Mouse (Mus musculus) MEL (cell line): Measurements from ENCODE around the gene Sds. TPM values are rescaled to one million over a fixed set of nuclear protein-coding genes. Genes with fewer than 3 reads are reported as not detected.

Source experiments
- DNase-seq: peaks from one replicate; pipeline ENCODE4 v3.0.0; 2011; ENCODE audit warnings: low read depth, low spot score
- H3K27ac ChIP-seq: 2 replicates; pipeline ENCODE4 v1.5.1; 2012; ENCODE audit warnings: low read depth, mild to moderate bottlenecking, control low read depth, low read length, moderate library complexity; ENCODE audit not compliant: control insufficient read depth
- H3K27me3 ChIP-seq, 2 experiments: fragments of 150-350 bp in 1 of 2; sonication (generic) in 1 of 2; 2 replicates each; pipeline ENCODE4 v1.6.1; 2012; ENCODE audit warnings: low read length in 2 of 2, mild to moderate bottlenecking in 2 of 2, improper control_type of control experiment in 1 of 2, moderate library complexity in 1 of 2; ENCODE audit not compliant: insufficient read depth in 2 of 2, control insufficient read depth in 1 of 2
- H3K36me3 ChIP-seq, 2 experiments: 2 replicates each; pipeline ENCODE4 v1.6.1; 2012 to 2014; ENCODE audit warnings: low read length in 2 of 2, improper control_type of control experiment in 1 of 2, inconsistent platforms in 1 of 2, mild to moderate bottlenecking in 1 of 2; ENCODE audit not compliant: insufficient read depth in 2 of 2, control insufficient read depth in 1 of 2
- H3K4me1 ChIP-seq, 2 experiments: fragments of 150-350 bp in 1 of 2; sonication (generic) in 1 of 2; 2 replicates each; pipeline ENCODE4 v1.6.1; 2012; ENCODE audit warnings: low read length in 2 of 2, improper control_type of control experiment in 1 of 2, mild to moderate bottlenecking in 1 of 2; ENCODE audit not compliant: insufficient read depth in 2 of 2, control insufficient read depth in 1 of 2
- H3K4me3 ChIP-seq, 2 experiments: fragments of 150-350 bp in 1 of 2; sonication (generic) in 1 of 2; 2 replicates each; pipeline ENCODE4 v1.5.1; 2012; ENCODE audit warnings: low read depth in 2 of 2, low read length in 2 of 2, mild to moderate bottlenecking in 2 of 2, moderate library complexity in 2 of 2, control low read depth in 1 of 2, improper control_type of control experiment in 1 of 2; ENCODE audit not compliant: control insufficient read depth in 1 of 2, insufficient read depth in 1 of 2
- H3K79me2 ChIP-seq: 2 replicates; pipeline ENCODE4 v1.6.1; 2012; ENCODE audit warnings: mild to moderate bottlenecking, low read length, moderate library complexity; ENCODE audit not compliant: control insufficient read depth, poor library complexity, insufficient read depth
- H3K9ac ChIP-seq: 2 replicates; pipeline ENCODE4 v1.6.1; 2012; ENCODE audit warnings: low read depth, mild to moderate bottlenecking, control low read depth, low read length, moderate library complexity; ENCODE audit not compliant: control insufficient read depth, poor library complexity, severe bottlenecking
- H3K9me3 ChIP-seq: fragments of 150-350 bp; sonication (generic); replicated peaks from 2 replicates; pipeline ENCODE4 v1.6.1; 2012; ENCODE audit warnings: mild to moderate bottlenecking, low read length, improper control_type of control experiment, moderate library complexity; ENCODE audit not compliant: insufficient read depth
- BHLHE40 ChIP-seq: IDR thresholded peaks from 2 replicates; pipeline ENCODE4 v1.6.1; 2012; ENCODE audit warnings: low read depth, mild to moderate bottlenecking, inconsistent platforms, low read length, improper control_type of control experiment, borderline replicate concordance
- CHD2 ChIP-seq: IDR thresholded peaks from 2 replicates; pipeline ENCODE4 v1.6.1; 2011; ENCODE audit warnings: low read length, improper control_type of control experiment
- CTCF ChIP-seq, 3 experiments: IDR thresholded peaks in 2 of 3; conservative IDR thresholded peaks in 1 of 3; 2 replicates each; pipeline ENCODE4 v1.5.1; 2011 to 2012; ENCODE audit warnings: low read length in 3 of 3, low read depth in 2 of 3, mild to moderate bottlenecking in 2 of 3, improper control_type of control experiment in 1 of 3, inconsistent platforms in 1 of 3, mixed read lengths in 1 of 3, moderate library complexity in 1 of 3; ENCODE audit not compliant: control insufficient read depth in 1 of 3, insufficient read depth in 1 of 3, poor library complexity in 1 of 3, severe bottlenecking in 1 of 3
- ELF1 ChIP-seq: IDR thresholded peaks from 2 replicates; pipeline ENCODE4 v1.6.1; 2014; ENCODE audit warnings: low read depth, mild to moderate bottlenecking, inconsistent platforms, low read length, improper control_type of control experiment, moderate library complexity
- GABPA ChIP-seq: IDR thresholded peaks from 2 replicates; pipeline ENCODE4 v1.6.1; 2012; ENCODE audit warnings: low read depth, mild to moderate bottlenecking, inconsistent platforms, low read length, improper control_type of control experiment, moderate library complexity
- GATA1 ChIP-seq: IDR thresholded peaks from 2 replicates; pipeline ENCODE4 v1.6.1; 2011; ENCODE audit warnings: low read depth, low read length, improper control_type of control experiment
- JUND ChIP-seq: IDR thresholded peaks from 2 replicates; pipeline ENCODE4 v1.6.1; 2011; ENCODE audit warnings: low read depth, mild to moderate bottlenecking, improper control_type of control experiment, low read length
- MAFK ChIP-seq: IDR thresholded peaks from 2 replicates; pipeline ENCODE4 v1.6.1; 2011; ENCODE audit warnings: low read depth, mild to moderate bottlenecking, low read length, improper control_type of control experiment, borderline replicate concordance
- MAX ChIP-seq: IDR thresholded peaks from 2 replicates; pipeline ENCODE4 v1.6.1; 2011; ENCODE audit warnings: low read length, improper control_type of control experiment
- MEF2A ChIP-seq: IDR thresholded peaks from 2 replicates; pipeline ENCODE4 v1.6.1; 2014; ENCODE audit warnings: low read depth, mild to moderate bottlenecking, inconsistent platforms, low read length, improper control_type of control experiment; ENCODE audit not compliant: poor library complexity, insufficient replicate concordance, severe bottlenecking; ENCODE audit errors: extremely low read depth
- MYB ChIP-seq: IDR thresholded peaks from 2 replicates; pipeline ENCODE4 v1.6.1; 2011; ENCODE audit warnings: mild to moderate bottlenecking, low read depth, low read length, improper control_type of control experiment
- NRF1 ChIP-seq: IDR thresholded peaks from 2 replicates; pipeline ENCODE4 v1.6.1; 2014; ENCODE audit warnings: low read depth, mild to moderate bottlenecking, inconsistent platforms, low read length, improper control_type of control experiment, moderate library complexity; ENCODE audit not compliant: poor library complexity, insufficient read depth, severe bottlenecking
- RCOR1 ChIP-seq: IDR thresholded peaks from 2 replicates; pipeline ENCODE4 v1.6.1; 2012; ENCODE audit warnings: low read depth, mild to moderate bottlenecking, inconsistent platforms, low read length, improper control_type of control experiment
- SIN3A ChIP-seq: IDR thresholded peaks from 2 replicates; pipeline ENCODE4 v1.6.1; 2012; ENCODE audit warnings: low read length, improper control_type of control experiment, inconsistent platforms
- SMC3 ChIP-seq: IDR thresholded peaks from 2 replicates; pipeline ENCODE4 v1.6.1; 2011; ENCODE audit warnings: low read depth, low read length, improper control_type of control experiment
- TAL1 ChIP-seq: IDR thresholded peaks from 2 replicates; pipeline ENCODE4 v1.6.1; 2012; ENCODE audit warnings: mild to moderate bottlenecking, inconsistent platforms, low read length, moderate library complexity, mixed read lengths
- TBP ChIP-seq: IDR thresholded peaks from 2 replicates; pipeline ENCODE4 v1.8.0; 2011; ENCODE audit warnings: low read depth, low read length, improper control_type of control experiment
- UBTF ChIP-seq: IDR thresholded peaks from 2 replicates; pipeline ENCODE4 v1.6.1; 2012; ENCODE audit warnings: low read depth, mild to moderate bottlenecking, inconsistent platforms, low read length, improper control_type of control experiment, moderate library complexity, borderline replicate concordance; ENCODE audit not compliant: insufficient read depth
- USF1 ChIP-seq: IDR thresholded peaks from 2 replicates; pipeline ENCODE4 v1.6.1; 2014; ENCODE audit warnings: low read depth, mild to moderate bottlenecking, inconsistent platforms, low read length, improper control_type of control experiment, moderate library complexity
- ZC3H11A ChIP-seq: IDR thresholded peaks from 2 replicates; pipeline ENCODE4 v1.6.1; 2012; ENCODE audit warnings: low read depth, mild to moderate bottlenecking, inconsistent platforms, low read length, improper control_type of control experiment
- ZKSCAN1 ChIP-seq: IDR thresholded peaks from 2 replicates; pipeline ENCODE4 v1.6.1; 2012; ENCODE audit warnings: low read depth, mild to moderate bottlenecking, inconsistent platforms, low read length, improper control_type of control experiment, moderate library complexity
- polyA plus RNA-seq, 2 experiments: library from polyadenylated mRNA; stranded (reverse) in 1 of 2; unstranded in 1 of 2; fragments of >175 nt in 1 of 2; fragments of >200 nt in 1 of 2; gene quantifications; 2 replicates each; pipeline versions ENCODE4 v1.2.1 to v1.2.4; 2012; ENCODE audit warnings: low replicate concordance in 2 of 2, low read depth in 1 of 2; ENCODE audit not compliant: insufficient read length in 2 of 2, insufficient read depth in 1 of 2, missing spikeins in 1 of 2
- total RNA-seq: library from RNA; depleted of rRNA; stranded (reverse); fragments of 300-350 nt; gene quantifications from 2 replicates; pipeline ENCODE4 v1.2.3, GENCODE M21; 2012

Gene Sds
- total and polyA plus RNA-seq, 3 experiments = 0.17 TPM; not detected in 2

DNA sequence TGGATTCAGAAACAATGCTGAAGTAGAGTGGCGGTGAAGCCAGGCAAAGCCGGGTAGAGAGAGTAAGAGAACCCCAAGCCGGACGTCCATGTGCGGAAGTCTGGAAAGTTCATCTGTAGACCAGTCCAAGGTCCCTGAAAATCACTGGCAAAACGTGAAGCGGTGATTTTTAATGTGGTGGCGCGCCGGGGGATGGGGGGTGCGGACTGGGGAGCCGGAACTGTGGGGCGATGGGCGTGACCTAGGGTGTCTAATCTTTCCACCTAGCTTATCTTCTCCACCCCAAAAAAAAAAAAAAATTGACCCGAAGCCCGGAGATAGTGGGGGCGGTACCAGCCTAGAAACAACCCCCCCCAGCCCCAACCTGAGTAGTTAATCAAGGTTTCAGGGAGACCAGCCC lies 38.8 kb upstream of the Sds start:
- Histone ChIP-seq H3K4me3 (no peak overlapping the region), H3K27me3 (no peaks in the 10 kb centered on the region), H3K27ac (no peak overlapping the region), H3K4me1 (no peaks in the 10 kb centered on the region), H3K9me3 (no peaks in the 10 kb centered on the region), H3K79me2 (no peaks in the 10 kb centered on the region), H3K36me3 (no peaks in the 10 kb centered on the region), H3K9ac (no peak overlapping the region)
- TF ChIP-seq USF1 (no peak), SIN3A (no peak), CHD2 (no peak), MAX (no peak), JUND (no peak), RCOR1 (no peak)
- DNase-seq = no peak

DNA sequence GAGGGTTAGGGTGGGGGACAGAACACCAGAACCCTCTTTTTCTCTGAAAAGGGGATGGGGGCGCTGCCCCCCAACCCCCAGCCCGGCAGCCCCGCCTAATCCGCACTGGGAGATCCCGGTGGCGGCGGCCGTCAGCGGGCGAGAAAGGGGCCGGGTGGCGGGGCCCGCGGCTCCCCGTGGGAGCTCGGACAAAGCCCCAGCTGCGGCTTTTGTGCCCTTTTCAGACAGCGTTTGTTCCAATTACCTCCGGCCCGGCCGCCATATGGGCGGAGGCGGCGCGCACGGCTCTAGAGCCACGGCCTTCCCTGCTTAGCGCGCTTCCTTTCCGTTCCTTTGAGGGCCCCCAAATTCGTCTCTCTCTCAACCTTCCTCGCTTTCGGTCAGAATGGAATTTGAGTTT lies 38.3 kb upstream of the Sds start:
- H3K9ac ChIP-seq = no peak overlapping the region
- no peak overlapping the region for H3K27ac ChIP-seq
- TF ChIP-seq CTCF (IDR thresholded peaks at IDR 0.05 in 2 of 3, conservative IDR thresholded peaks at IDR 0.05 in 1 of 3; ENCODE audit: control insufficient read depth in 1 of 3, insufficient read depth in 1 of 3, low read depth in 2 of 3, low read length in 3 of 3, poor library complexity in 1 of 3, severe bottlenecking in 1 of 3) (no peak), MAFK (no peak), ELF1 (no peak), GABPA (no peak), TBP (no peak), MEF2A (no peak), SMC3 (no peak), BHLHE40 (no peak), ZC3H11A (no peak), MYB (no peak), TAL1 (no peak), UBTF (no peak), SIN3A (no peak), NRF1 (no peak), GATA1 (no peak), ZKSCAN1 (no peak)
- no peaks in the 10 kb centered on the region for H3K4me1 ChIP-seq
- no peaks in the 10 kb centered on the region for H3K36me3 ChIP-seq
- no peaks in the 10 kb centered on the region for H3K79me2 ChIP-seq
- no peak overlapping the region for H3K4me3 ChIP-seq
- no peaks in the 10 kb centered on the region for H3K27me3 ChIP-seq
- H3K9me3 ChIP-seq = no peaks in the 10 kb centered on the region
- no peak for DNase-seq
